Mouse (Mus musculus) hindbrain, embryonic 10.5 days (tissue): ENCODE measurements around the gene Cope. TPM values are rescaled to one million over a fixed set of nuclear protein-coding genes. Genes with fewer than 3 reads are reported as not detected.
A peak's percentile ranks its signal among the peaks of the same experiment; 100 is the strongest.

ENCODE experiments used
- DNase-seq: peaks from one replicate; pipeline ENCODE4 v3.0.0-alpha.2; 2017; ENCODE audit warnings: low spot score
- H3K27ac ChIP-seq: fragments of 300-500 bp; sonication (generic); 2 replicates; pipeline ENCODE4 v1.5.1; 2016; ENCODE audit warnings: mild to moderate bottlenecking, moderate library complexity
- H3K27me3 ChIP-seq: fragments of 300-500 bp; sonication (generic); 2 replicates; pipeline ENCODE4 v1.6.1; 2016; ENCODE audit warnings: mild to moderate bottlenecking; ENCODE audit not compliant: poor library complexity, insufficient read depth, severe bottlenecking
- H3K36me3 ChIP-seq: fragments of 300-500 bp; sonication (generic); 2 replicates; pipeline ENCODE4 v1.6.1; 2016; ENCODE audit warnings: mild to moderate bottlenecking, moderate library complexity
- H3K4me1 ChIP-seq: fragments of 300-500 bp; sonication (generic); replicated peaks from 2 replicates; pipeline ENCODE4 v1.6.1; 2016; ENCODE audit warnings: mild to moderate bottlenecking
- H3K4me3 ChIP-seq: fragments of 300-500 bp; sonication (generic); 2 replicates; pipeline ENCODE4 v1.5.1; 2016; ENCODE audit warnings: mild to moderate bottlenecking, moderate library complexity
- H3K9me3 ChIP-seq: fragments of 300-500 bp; sonication (generic); 2 replicates; pipeline ENCODE4 v1.6.1; 2016; ENCODE audit warnings: mild to moderate bottlenecking, moderate library complexity
- WGBS: fragments of 180-500 bp; shearing (Covaris S2); methylation state at CpG from one replicate; pipeline ENCODE4 v1.1.7; 2016; 5-methylcytosine and 5-hydroxymethylcytosine counted together
- polyA plus RNA-seq: library from polyadenylated mRNA; unstranded; fragments of >200 nt; fragmentation: Nextera tagmentation; extraction: Ambion mirVana; gene quantifications from 2 replicates; pipeline ENCODE4 v1.2.1, GENCODE M21; 2016

The Cope gene
- polyA plus RNA-seq, 1 experiment from 2014 or later = 329 TPM

DNA sequence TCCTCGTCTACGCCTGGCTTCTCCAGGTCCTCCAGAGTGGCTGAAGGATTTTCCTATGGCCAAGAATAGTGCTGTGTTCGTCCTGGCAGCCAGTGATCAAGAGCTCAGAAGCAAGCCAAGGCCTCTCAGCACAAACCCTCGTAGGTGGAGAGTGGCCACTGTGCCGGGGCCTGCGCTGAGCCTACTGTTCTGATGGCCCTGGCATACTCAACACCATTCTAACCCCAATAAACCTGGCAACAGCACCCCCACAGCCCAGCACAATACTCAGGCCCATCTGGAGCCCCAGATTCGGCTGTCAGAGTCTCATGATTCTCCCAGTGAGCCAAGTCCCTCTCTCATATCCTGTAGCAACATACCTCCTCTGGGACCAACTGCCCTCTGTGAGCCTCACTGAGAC lies 38.3 kb downstream of the Cope start:
- 92% methylated on average over 7 of the region's 7 CpGs for WGBS
- Histone ChIP-seq H3K4me1 (0 out of 2 replicates have a peak, but pooled peaks cover 5% of the 10 kb centered on the region), H3K4me3 (no peak overlapping the region), H3K27ac (no peak overlapping the region), H3K36me3 (peaks cover 94% of the 10 kb centered on the region), H3K27me3 (no peaks in the 10 kb centered on the region), H3K9me3 (no peaks in the 10 kb centered on the region)
- no peak for DNase-seq

DNA sequence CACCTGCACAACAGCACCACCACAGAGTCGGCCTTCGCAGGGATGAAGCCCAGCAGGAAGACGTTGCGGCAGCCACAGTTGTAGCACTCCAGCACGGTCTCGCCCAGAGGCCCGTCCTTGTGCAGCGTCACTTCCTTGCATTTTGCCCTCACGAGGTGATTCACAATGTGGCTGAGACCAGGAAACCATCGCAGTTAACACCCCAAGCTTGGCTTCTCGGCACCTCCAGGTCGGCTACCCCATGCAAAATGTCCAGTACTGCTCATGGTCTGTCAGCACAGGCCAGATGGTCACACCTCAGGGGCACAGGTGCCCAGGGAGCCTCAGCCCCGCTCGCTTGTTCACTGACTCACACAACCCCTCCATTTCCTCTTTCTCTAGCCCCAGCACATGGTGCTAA lies 39.7 kb downstream of the Cope start:
- no peaks in the 10 kb centered on the region for H3K27me3 ChIP-seq
- H3K27ac ChIP-seq = no peak overlapping the region
- peaks cover 92% of the 10 kb centered on the region for H3K36me3 ChIP-seq
- no peak for DNase-seq
- 95% methylated on average over 14 of the region's 14 CpGs for WGBS
- no peak overlapping the region for H3K4me3 ChIP-seq
- no peaks in the 10 kb centered on the region for H3K9me3 ChIP-seq
- H3K4me1 ChIP-seq = 0 out of 2 replicates have a peak, but pooled peaks cover 5% of the 10 kb centered on the region

DNA sequence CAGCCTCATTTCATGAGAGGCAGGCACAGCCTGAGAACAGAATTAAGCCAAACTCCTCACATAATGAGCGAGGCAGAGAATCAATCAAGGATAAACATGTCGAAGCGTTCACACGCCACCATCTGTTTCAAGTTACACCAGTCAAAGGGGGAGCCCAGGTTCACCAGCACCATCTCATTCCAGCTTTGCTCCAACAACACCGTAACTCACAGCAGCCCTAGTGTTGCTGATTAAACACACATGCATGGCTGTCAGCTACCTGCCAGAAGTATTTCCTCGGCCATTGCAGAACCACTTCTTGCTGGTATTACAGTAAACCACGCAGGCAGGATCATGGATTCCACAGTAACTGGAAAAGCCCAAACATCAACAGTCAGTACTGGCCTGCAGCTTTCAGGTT lies 40.8 kb downstream of the Cope start:
- H3K9me3 ChIP-seq = no peaks in the 10 kb centered on the region
- peaks cover 12% of the 10 kb centered on the region for H3K4me1 ChIP-seq
- H3K4me3 ChIP-seq = no peak overlapping the region
- H3K27ac ChIP-seq = no peak overlapping the region
- H3K36me3 ChIP-seq = peaks cover 91% of the 10 kb centered on the region
- 77% methylated on average over 7 of the region's 7 CpGs for WGBS
- no peaks in the 10 kb centered on the region for H3K27me3 ChIP-seq
- DNase-seq = no peak

DNA sequence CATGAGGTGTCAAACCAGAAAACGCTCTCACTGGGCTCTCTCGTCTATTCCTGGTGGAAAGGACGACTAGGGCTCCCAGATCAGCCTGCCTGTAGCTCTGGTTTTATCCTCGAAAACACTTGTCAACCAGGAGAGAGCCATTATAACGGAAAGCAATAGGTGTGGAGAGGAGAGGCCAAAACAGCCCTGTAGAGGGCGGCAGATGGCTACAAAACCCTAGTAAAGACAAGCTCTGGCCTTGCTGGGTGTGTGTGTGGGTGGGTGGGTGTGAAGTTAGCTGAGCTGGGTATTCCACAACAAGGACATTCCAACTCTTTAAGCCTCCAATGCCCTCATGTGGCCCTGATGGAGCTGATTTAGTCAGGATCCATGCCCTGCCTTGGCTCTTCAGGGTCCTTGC lies 41.4 kb downstream of the Cope start:
- 63% methylated on average over 6 of the region's 6 CpGs for WGBS
- Histone ChIP-seq H3K9me3 (no peaks in the 10 kb centered on the region), H3K4me1 (peaks cover 18% of the 10 kb centered on the region), H3K36me3 (peaks cover 91% of the 10 kb centered on the region), H3K4me3 (no peak overlapping the region), H3K27me3 (no peaks in the 10 kb centered on the region), H3K27ac (no peak overlapping the region)
- peak; percentile 43 for DNase-seq

DNA sequence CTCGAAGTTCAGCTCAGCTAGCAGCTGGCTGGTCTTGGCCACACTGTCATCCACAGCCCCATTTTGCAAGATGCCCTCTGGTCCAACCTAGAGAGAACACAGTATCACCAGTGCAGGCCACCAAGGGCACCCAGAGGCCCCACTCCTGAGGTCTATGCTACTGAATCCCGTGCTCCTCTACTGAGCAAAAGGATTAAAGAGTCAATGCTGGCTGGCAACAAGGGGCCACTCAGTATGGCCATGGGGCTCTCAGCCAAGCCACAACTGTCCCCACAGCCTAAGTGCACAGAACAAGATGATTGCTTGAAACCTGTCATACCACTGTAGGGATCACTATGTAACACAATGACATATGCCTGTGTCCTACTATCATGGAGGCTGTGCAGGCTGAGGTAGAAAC lies 42.0 kb downstream of the Cope start:
- no peak for DNase-seq
- no peaks in the 10 kb centered on the region for H3K9me3 ChIP-seq
- H3K4me1 ChIP-seq = peaks cover 24% of the 10 kb centered on the region
- H3K36me3 ChIP-seq = peaks cover 91% of the 10 kb centered on the region
- H3K4me3 ChIP-seq = no peak overlapping the region
- WGBS = 95% methylated on average over 2 of the region's 2 CpGs
- no peak overlapping the region for H3K27ac ChIP-seq
- H3K27me3 ChIP-seq = no peaks in the 10 kb centered on the region

DNA sequence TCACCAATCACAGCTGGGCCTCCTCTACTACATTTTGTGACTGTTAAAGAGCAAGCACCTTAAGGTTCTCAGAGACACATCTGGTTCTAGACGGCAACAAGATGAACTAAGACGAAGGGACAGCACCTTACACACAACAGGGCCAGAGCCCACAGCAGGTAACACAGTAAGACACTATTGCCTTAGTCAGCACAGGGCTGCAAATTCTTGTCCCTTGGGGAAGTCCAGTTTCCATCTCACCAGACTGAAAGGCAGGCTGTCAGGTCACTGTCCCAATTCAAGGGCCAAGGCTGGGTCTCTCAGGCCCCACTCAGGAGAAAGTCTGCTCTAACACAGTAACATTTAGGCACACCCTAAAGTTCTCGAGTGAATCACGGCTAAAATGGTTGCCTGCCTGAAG lies 45.1 kb downstream of the Cope start:
- H3K36me3 ChIP-seq = peaks cover 81% of the 10 kb centered on the region
- H3K27ac ChIP-seq = no peak overlapping the region
- no peak for DNase-seq
- 91% methylated on average over 4 of the region's 4 CpGs for WGBS
- no peak overlapping the region for H3K4me3 ChIP-seq
- H3K27me3 ChIP-seq = no peaks in the 10 kb centered on the region
- H3K9me3 ChIP-seq = no peaks in the 10 kb centered on the region
- peaks cover 55% of the 10 kb centered on the region for H3K4me1 ChIP-seq

DNA sequence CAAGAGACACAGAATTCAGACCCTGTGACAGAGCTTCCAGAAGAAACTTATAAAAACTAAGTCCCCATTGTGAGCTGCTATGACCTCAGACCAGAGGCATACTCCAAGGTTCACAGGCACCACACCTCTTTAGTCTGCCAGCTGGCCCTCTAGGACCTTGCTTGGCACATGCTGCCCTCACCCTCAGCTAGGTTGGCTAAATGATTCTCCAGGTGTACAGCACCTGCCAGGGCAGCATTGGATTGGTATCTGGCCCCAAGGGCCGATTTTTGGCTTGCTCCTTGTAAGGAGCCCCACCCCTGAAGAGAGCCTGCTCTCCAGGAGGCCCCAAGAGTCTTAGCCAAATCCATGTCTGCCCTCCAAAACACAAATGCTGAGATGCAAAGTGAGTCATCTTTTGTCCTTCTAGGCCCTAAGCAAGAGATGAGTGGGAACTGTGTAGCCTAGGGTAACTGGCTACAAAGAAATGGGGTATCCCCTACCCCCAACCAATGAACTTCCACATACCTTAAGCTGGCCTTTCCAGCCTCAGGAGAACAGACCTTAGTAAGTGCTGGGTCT lies 45.6 kb downstream of the Cope start:
- 83% methylated on average over 1 of the region's 1 CpGs for WGBS
- Histone ChIP-seq H3K4me1 (peaks cover 57% of the 10 kb centered on the region), H3K27me3 (no peaks in the 10 kb centered on the region), H3K36me3 (peaks cover 76% of the 10 kb centered on the region), H3K4me3 (no peak overlapping the region), H3K27ac (no peak overlapping the region), H3K9me3 (no peaks in the 10 kb centered on the region)
- no peak for DNase-seq

DNA sequence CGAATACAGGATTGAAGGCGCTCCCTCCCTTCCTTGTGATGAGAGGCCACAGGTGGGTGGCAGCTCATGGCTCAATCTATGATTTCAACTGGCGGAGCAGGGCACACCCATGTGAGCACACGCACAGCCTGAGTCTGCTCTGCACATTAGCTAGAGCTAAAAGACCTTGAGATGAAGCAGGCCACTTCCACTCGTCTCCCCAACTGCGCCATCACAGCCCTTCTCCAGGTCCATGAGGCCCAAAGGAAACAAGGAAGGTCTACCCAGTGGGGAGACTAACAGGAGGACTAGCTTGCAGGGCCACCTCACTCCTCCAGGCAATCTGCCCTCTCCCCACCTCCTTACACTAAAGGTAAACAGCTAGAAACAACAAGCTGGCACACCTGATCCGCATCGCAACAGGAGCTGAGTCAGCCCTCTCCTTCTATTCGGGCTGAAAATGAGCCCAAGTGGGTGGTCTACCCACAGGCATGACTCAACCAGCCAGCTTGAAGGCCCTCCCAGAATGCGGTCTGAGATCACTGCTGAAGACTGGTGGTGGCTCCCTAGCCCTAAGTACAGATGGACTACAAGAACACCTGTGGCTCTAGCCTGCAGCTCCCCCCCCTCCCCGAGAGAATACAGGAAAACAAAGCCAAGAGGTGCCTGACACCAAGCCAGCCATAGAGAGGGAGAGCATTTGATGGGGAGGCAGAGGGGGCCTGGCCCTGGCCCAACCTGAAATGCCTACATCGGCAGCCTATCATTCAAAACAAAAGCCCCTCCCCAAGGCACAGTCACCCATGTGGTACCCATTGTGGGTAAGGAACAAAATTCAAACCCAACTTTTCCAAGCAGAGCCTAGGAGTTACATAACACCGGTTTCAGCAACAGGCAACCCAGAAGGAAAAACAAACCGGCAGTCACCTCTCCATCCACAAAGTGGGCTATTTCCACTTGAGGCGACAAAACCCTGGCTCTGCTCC lies 49.0 kb downstream of the Cope start:
- peak overlapping the region; percentile 96; the same call in 1 of the 2 replicates for H3K27ac ChIP-seq
- H3K4me3 ChIP-seq = peak overlapping the region; percentile 73
- WGBS = 63% methylated on average over 15 of the region's 15 CpGs
- no peaks in the 10 kb centered on the region for H3K27me3 ChIP-seq
- peaks cover 65% of the 10 kb centered on the region for H3K4me1 ChIP-seq
- no peaks in the 10 kb centered on the region for H3K9me3 ChIP-seq
- no peak for DNase-seq
- peaks cover 50% of the 10 kb centered on the region for H3K36me3 ChIP-seq

DNA sequence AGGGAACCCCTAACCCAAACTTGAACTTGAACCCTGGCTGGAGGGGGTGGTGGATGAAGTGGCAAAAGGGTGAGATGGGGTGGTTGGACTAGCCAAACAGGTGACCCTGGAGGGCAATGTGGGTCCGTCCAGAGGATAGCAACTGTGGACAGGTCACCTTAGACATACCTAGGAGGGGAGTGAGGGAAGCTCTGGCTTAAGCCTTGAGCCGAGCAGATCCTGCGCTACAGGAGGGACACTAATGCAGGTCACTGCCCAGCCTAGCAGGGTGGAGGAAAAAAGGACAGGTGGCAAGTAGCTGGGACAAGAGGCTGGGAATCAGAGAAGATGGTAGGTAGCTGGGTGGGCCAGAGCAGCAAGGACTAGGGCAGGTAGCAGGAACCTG lies 49.7 kb downstream of the Cope start:
- 44% methylated on average over 3 of the region's 3 CpGs for WGBS
- no peaks in the 10 kb centered on the region for H3K9me3 ChIP-seq
- H3K27me3 ChIP-seq = no peaks in the 10 kb centered on the region
- H3K4me1 ChIP-seq = peaks cover 65% of the 10 kb centered on the region
- H3K4me3 ChIP-seq = peak overlapping the region; percentile 73
- H3K36me3 ChIP-seq = peaks cover 43% of the 10 kb centered on the region
- no peak for DNase-seq
- peak overlapping the region; percentile 96 for H3K27ac ChIP-seq

DNA sequence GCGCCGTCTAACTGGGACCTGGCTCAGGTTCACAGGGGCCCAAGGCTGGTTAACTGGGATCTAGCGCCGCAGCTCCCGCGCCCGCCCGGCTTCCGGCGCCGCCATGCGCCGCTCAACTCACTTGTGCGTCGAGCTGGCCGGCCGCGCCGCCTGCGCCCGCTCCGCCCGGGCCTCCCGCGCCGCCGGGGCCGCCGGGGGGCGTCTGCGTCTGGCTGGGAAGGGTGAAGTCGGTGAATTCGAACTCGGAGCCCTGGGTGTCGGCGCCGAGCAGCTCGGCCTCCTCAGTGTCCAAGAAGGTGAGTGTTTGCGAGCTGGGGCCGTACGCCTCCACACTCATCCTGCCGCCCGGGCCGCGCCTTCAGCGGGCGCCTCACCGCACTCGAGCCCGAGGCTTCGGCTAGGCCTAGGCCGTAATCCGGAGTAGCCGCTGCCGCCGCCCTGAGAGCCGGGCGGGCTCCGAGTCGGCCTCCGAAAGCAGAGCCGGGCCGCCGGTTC lies 50.4 kb downstream of the Cope start:
- DNase-seq = no peak
- under 1% methylated on average over 64 of the region's 64 CpGs for WGBS

DNA sequence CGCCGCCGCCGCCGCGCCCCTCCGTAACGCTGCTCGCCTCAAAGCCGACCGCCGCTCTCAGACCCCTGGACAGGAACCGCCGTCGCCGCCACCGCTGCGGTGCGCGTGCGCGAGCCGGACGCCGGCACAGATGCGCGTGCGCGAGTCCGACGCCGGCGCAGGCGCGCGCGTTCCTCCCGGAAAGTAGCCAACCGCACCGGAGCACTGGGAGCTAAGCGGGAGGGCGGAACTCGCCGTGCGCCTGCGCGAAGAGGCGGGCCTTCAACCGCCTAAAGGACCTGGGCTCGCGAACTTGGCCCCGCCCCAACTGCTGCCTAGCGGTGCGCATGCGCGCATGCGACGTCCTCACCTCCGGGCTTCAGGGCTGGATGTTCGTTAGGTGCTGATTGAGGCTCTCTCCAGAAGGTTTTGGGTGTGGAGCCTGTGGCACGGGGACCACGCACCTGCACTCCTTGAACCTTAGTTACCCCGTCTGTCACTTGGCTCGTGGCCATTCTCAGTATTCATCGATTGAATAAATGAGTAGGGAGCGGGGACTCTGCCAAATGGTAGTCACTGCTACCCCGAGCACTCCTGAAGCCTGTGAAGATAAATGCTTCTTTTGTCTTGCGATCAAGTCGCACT lies 51.0 kb downstream of the Cope start, which contains the start of gene Upf1:
Upf1 (minus strand) TSS at position 85 of the 624 bp plus-strand sequence.
- H3K27me3 ChIP-seq = peaks cover 3% of the 10 kb centered on the region; the same call in 1 of the 2 replicates

More for the DNA sequence above, 50.4 kb downstream of the Cope start:
- Histone ChIP-seq H3K27me3 (no peaks in the 10 kb centered on the region), H3K36me3 (peaks cover 37% of the 10 kb centered on the region), H3K27ac (peak overlapping the region; percentile 96), H3K4me3 (peak overlapping the region; percentile 73), H3K4me1 (peaks cover 62% of the 10 kb centered on the region), H3K9me3 (no peaks in the 10 kb centered on the region)

DNA sequence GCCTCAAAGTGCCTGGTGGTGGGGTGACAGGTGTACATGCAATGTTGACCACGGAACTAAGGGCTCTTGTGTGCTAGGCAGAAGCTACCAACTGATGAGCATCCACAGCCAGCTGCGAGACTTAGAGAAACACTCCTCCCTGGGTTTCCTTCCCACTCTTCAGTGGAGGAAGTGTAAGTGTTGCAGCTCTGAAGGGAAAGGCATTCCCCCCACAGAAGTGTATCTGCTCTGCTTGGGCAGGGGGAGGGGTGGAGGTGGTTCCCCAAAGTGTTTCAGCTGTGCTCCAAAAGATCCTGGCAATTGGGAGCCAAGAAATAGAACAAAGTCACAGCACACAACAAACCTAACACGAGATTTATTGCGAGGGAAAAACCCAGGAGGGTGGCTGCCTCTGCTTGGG lies 51.7 kb downstream of the Cope start:
- 70% methylated on average over 4 of the region's 4 CpGs for WGBS
- peaks cover 4% of the 10 kb centered on the region; the same call in 1 of the 2 replicates for H3K27me3 ChIP-seq
- DNase-seq = no peak
- peak overlapping the region; percentile 73 for H3K4me3 ChIP-seq
- peaks cover 49% of the 10 kb centered on the region for H3K4me1 ChIP-seq
- peak overlapping the region; percentile 96 for H3K27ac ChIP-seq
- H3K36me3 ChIP-seq = peaks cover 24% of the 10 kb centered on the region
- H3K9me3 ChIP-seq = no peaks in the 10 kb centered on the region

More for the DNA sequence above, 51.0 kb downstream of the Cope start, which contains the start of gene Upf1:
- under 1% methylated on average over 67 of the region's 69 CpGs for WGBS
- H3K4me1 ChIP-seq = peaks cover 56% of the 10 kb centered on the region
- peak within 1 kb of the TSS; percentile 73 for H3K4me3 ChIP-seq
- H3K9me3 ChIP-seq = no peaks in the 10 kb centered on the region
- peak within 1 kb of the TSS; percentile 96 for H3K27ac ChIP-seq
- peaks cover 31% of the 10 kb centered on the region for H3K36me3 ChIP-seq
- peak; percentile 99 for DNase-seq
